Mouse (Mus musculus) liver, postnatal 0 days (tissue): ENCODE results near the gene Snx1.

Experiments
- CTCF ChIP-seq: sonication (generic); IDR thresholded peaks from 2 replicates; pipeline ENCODE4 v1.5.1; 2016; ENCODE audit warnings: antibody characterized with exemption, low read depth
- EP300 ChIP-seq: IDR thresholded peaks from 2 replicates; pipeline ENCODE4 v1.6.1; 2016; ENCODE audit warnings: antibody characterized with exemption, low read depth, mild to moderate bottlenecking

DNA sequence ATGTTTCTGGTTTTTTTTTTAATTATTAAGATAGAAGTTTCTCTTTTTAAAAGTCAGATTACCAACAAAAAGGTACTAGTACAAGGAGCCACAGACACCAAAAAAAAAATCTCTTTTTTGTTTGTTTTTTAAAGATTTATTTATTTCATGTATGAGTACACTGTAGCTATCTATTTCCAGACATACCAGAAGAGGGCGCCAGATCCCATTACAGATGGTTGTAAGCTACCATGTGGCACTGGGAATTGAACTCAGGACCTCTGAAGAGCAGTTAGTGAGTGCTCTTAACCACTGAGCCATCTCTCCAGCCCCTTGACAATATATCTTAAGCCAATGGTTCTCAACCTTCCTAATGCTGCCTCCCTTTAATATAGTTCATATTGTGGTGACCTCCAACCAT is 72.8 kb downstream of the Snx1 start:
- no peak for TF ChIP-seq EP300
- peak; percentile 31; the same call in 1 of the 2 replicates for TF ChIP-seq CTCF
